Mouse (Mus musculus) liver, embryonic 14.5 days (tissue): ENCODE measurements around the gene Zfyve16.

Source experiments
- CTCF ChIP-seq: IDR thresholded peaks from 2 replicates; pipeline ENCODE4 v1.5.1; 2016; ENCODE audit warnings: antibody characterized with exemption, low read depth, control low read depth
- EP300 ChIP-seq: IDR thresholded peaks from 2 replicates; pipeline ENCODE4 v1.6.1; 2016; ENCODE audit warnings: antibody characterized with exemption, low read depth

DNA sequence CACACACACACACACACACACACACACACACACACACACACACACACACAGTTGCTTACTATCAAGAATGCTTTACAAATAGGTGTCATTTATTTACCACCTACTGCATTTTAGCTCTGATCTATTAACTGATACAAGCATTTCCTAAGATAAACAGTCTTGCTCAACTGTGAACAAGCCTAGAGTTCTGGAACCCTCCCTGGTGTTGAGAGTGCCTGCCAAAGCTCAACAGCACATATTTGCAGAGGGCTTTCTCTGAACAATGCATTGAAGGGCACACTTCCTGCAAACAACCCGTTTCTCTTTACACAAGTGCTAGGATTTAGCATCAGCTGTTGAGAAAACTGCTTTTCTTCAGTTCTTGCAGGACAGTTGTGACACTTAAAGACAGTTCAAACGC, 3.1 kb upstream of the Zfyve16 start:
- TF ChIP-seq CTCF (no peak), EP300 (no peak)
